Mouse (Mus musculus) lung, adult 10 weeks (tissue): Measurements from ENCODE around the gene Gm14410. TPM values are rescaled to one million over a fixed set of nuclear protein-coding genes. Genes with fewer than 3 reads are reported as not detected.

Experiments
- polyA plus RNA-seq: library from polyadenylated mRNA; stranded (reverse); fragments of 350-450 nt; fragmentation: Illumina TruSeq; extraction: RNeasy Lipid Tissue Mini Kit (QIAGEN cat#74804); gene quantifications from one replicate; pipeline ENCODE4 v1.2.3, GENCODE M21; 2014; ENCODE audit warnings: low read depth, low replicate concordance; ENCODE audit not compliant: insufficient read depth

Gm14410 gene
- 9.6 TPM for polyA plus RNA-seq

GRCm38 (mm10) chr2:177206341-177206740, at the start of gene Gm14410:
Gm14410 (minus strand) TSS chr2:177206421.

Other genes starting within 250 kb of the Gm14410 start
- 3.8 TPM for gene Gm14419, start 205.5 kb downstream of the Gm14410 start, polyA plus RNA-seq
- gene Gm14401, start 132.1 kb downstream of the Gm14410 start, polyA plus RNA-seq, result not detected
- not detected for gene Gm14409, start 60.6 kb upstream of the Gm14410 start, polyA plus RNA-seq
- 0.29 TPM for gene Gm14412, start 117.9 kb upstream of the Gm14410 start, polyA plus RNA-seq
- gene Gm14418, start 191.9 kb upstream of the Gm14410 start, polyA plus RNA-seq, result 6.1 TPM